Mouse (Mus musculus): ENCODE measurements around the gene Slc5a10. TPM values are rescaled to one million over a fixed set of nuclear protein-coding genes. Genes with fewer than 3 reads are reported as not detected.
A peak's percentile ranks its signal among the peaks of the same experiment; 100 is the strongest.

The Slc5a10 gene
- polyA plus RNA-seq, 1 experiment from 2014 or later: not detected

DNA sequence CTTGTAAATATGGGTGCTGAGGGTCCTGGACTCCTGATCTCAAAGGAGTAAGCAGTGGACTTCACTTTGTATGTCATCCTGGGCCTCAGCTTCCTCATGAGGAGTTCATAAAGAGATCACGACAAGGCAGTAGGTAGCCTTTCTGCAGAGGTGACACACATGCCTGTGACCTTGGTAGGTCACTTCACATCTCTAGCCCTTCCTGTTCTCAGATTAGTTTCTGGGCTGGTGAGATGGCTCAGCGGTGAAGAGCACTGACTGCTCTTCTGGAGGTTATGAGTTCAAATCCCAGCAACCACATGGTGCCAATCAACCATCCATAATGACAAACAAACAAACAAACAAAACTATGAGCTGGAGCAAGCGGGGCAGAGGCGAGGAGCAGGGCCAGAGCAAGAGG lies 42.9 kb downstream of the Slc5a10 start:
- Histone ChIP-seq H3K4me3 (no peak overlapping the region), H3K4me1 (peaks cover 31% of the 10 kb centered on the region), H3K4me2 (no peak overlapping the region), H3K27me3 (peaks cover under 1% of the 10 kb centered on the region; the same call in 1 of the 2 replicates), H3K9ac (no peak overlapping the region), H3K36me3 (no peaks in the 10 kb centered on the region), H3K9me3 (no peaks in the 10 kb centered on the region), H3K27ac (no peak overlapping the region)
- WGBS: 89% methylated on average over 4 of the region's 4 CpGs
- no peak for ATAC-seq (ENCODE audit: insufficient number of reproducible peaks, low FRiP score, low TSS enrichment, low read depth)

DNA sequence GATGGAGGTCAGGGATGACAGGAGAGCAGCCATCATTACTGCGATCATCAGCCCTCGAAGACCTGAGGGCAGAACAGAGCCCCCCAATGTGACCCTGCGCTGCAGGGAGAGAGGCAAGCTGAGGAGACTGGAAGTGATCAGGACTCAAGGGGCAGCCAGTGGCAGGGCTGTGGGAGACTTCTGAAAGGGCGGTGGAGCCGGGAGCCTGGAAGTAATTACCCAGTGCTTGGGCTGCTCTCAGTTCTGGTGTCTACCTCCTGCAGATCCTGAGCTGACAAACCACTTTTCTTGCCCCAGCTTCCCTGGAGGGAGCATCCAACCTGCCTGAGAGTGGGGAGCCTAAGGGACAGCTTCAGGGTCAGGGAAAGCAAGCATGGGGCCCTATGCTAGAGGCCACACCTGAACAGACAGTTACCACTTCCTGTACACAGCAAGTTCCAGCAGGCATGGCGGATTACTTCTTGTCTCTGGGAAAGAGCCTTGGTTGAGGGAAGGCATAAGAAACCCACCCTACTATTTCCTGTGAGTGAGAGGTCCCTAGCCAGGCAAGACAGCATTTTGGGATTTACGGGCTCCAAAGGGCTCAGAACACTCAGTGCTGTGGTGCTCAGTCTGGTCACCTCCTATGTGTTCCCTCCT lies 44.3 kb downstream of the Slc5a10 start:
- Histone ChIP-seq H3K27ac (no peak overlapping the region), H3K4me3 (no peak overlapping the region), H3K27me3 (no peaks in the 10 kb centered on the region), H3K4me1 (peaks cover 31% of the 10 kb centered on the region), H3K9ac (no peak overlapping the region), H3K4me2 (no peak overlapping the region), H3K9me3 (no peaks in the 10 kb centered on the region), H3K36me3 (no peaks in the 10 kb centered on the region)
- WGBS: 35% methylated on average over 7 of the region's 7 CpGs
- ATAC-seq (ENCODE audit: insufficient number of reproducible peaks, low FRiP score, low TSS enrichment, low read depth): no peak

DNA sequence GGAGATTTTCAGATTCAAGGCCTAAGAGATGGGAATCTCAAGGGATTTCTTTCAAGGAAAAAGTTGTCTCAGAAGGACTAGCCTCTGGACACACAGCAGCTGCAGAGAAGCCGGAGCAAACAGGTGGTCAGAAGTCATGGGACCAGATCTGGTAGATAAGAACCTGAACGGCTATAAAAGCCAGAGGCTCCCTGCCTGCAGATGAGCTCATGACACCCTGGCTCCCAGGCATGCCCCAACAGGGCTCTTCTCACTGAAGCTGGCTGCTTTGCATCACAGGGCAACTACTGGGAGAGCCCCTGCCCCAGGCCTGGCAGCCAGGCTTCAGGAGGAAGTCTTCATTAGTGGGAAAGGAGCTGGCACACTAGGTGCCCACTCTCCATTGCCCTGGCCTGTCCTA lies 45.3 kb downstream of the Slc5a10 start:
- Histone ChIP-seq H3K9ac (no peak overlapping the region), H3K4me1 (peaks cover 31% of the 10 kb centered on the region), H3K36me3 (no peaks in the 10 kb centered on the region), H3K9me3 (no peaks in the 10 kb centered on the region), H3K4me3 (no peak overlapping the region), H3K4me2 (no peak overlapping the region), H3K27me3 (no peaks in the 10 kb centered on the region), H3K27ac (no peak overlapping the region; the same call in 1 of the 2 replicates)
- no peak for ATAC-seq (ENCODE audit: insufficient number of reproducible peaks, low FRiP score, low TSS enrichment, low read depth)
- WGBS: 20% methylated on average over 2 of the region's 2 CpGs

DNA sequence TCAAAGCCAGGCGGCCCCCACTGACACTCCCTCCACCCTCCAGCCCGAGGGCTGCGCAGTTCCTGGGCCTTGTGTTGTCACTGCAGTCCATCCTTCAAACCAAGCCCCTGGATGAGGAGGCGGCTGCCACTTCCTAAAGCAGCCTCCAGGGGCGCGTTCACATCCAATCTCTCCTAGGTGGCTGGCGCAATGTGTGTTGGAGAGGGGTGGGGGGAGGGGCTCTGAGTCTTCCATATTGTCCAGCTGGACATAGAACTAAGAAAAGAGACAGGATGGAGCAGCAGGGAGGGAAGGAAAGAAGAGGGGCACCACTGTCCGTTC lies 45.8 kb downstream of the Slc5a10 start:
- Histone ChIP-seq H3K4me3 (no peak overlapping the region), H3K27me3 (no peaks in the 10 kb centered on the region), H3K4me2 (peak overlapping the region; percentile 1; the same call in 1 of the 2 replicates), H3K9me3 (no peaks in the 10 kb centered on the region), H3K36me3 (no peaks in the 10 kb centered on the region), H3K9ac (no peak overlapping the region), H3K4me1 (peaks cover 31% of the 10 kb centered on the region), H3K27ac (no peak overlapping the region)
- 0 out of 2 replicates have a peak, but pooled peaks have one; percentile 27 for ATAC-seq (ENCODE audit: insufficient number of reproducible peaks, low FRiP score, low TSS enrichment, low read depth)
- WGBS: 9% methylated on average over 8 of the region's 8 CpGs

GRCm38 (mm10) chr11:61674151-61674838 lies 46.3 kb downstream of the Slc5a10 start:
- Histone ChIP-seq H3K27me3 (no peaks in the 10 kb centered on the region), H3K4me1 (peaks cover 31% of the 10 kb centered on the region), H3K27ac (no peak overlapping the region), H3K9ac (no peak overlapping the region), H3K4me2 (peak overlapping the region; percentile 1; the same call in 1 of the 2 replicates), H3K4me3 (no peak overlapping the region), H3K9me3 (no peaks in the 10 kb centered on the region), H3K36me3 (no peaks in the 10 kb centered on the region)
- no peak for ATAC-seq (ENCODE audit: insufficient number of reproducible peaks, low FRiP score, low TSS enrichment, low read depth)
- 31% methylated on average over 19 of the region's 19 CpGs for WGBS

DNA sequence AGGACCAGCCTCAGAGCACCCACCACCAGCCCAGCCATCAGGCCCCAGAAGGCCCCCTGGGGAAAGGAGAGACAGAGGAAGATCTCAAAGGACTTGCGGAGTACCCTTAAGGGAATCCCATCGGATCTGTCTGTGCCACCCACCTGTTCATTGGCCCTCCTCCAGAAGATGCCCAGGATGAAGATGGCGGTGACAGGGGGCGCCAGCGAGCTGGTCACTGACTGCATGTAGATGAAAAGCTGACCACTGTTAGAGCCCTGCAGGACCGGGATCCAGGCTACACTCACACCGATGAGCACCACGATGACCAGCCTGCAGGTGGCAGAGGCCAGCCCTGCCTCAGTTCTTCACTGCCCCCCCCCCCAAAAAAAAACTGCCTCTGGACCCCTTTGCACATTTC lies 46.9 kb downstream of the Slc5a10 start:
- no peak overlapping the region for H3K9ac ChIP-seq
- ATAC-seq (ENCODE audit: insufficient number of reproducible peaks, low FRiP score, low TSS enrichment, low read depth): no peak

DNA sequence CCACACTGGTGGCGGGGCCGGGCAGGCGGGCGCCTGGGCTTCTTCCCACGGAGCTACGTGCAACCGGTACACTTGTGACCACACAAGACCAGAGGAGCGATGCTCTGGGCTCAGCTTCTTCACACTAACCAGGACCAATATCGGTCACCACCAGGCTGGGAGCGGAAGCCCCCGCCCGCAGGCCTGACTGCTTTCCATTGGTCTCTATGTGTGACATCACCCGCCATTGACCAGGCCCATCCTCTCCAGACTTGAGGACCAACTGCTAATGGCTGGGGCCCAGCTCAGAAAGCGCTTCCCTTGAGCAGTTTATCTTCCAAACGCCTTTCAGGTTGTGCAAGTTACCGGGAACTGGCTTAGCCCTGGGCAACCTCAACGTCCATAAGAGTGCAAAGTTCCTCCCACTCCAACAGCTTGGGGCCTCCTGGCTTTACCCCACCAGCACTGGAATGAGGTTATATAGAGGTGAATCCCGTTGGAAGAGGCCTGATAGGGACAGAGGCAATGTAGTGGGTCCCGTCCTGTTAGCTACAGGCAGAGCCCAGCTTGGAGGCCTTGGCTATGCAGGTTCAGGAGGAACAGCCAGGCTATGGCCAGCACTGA lies 48.7 kb downstream of the Slc5a10 start:
- no peak for ATAC-seq (ENCODE audit: insufficient number of reproducible peaks, low FRiP score, low TSS enrichment, low read depth)
- Histone ChIP-seq H3K4me3 (no peak overlapping the region), H3K27me3 (no peaks in the 10 kb centered on the region), H3K36me3 (no peaks in the 10 kb centered on the region), H3K9ac (no peak overlapping the region), H3K4me2 (no peak overlapping the region), H3K27ac (no peak overlapping the region), H3K4me1 (peaks cover 31% of the 10 kb centered on the region), H3K9me3 (no peaks in the 10 kb centered on the region)
- 60% methylated on average over 19 of the region's 19 CpGs for WGBS

More for the DNA sequence above, 46.9 kb downstream of the Slc5a10 start:
- 32% methylated on average over 8 of the region's 8 CpGs for WGBS
- Histone ChIP-seq H3K27ac (no peak overlapping the region), H3K4me2 (no peak overlapping the region), H3K4me1 (peaks cover 31% of the 10 kb centered on the region), H3K36me3 (no peaks in the 10 kb centered on the region), H3K4me3 (no peak overlapping the region), H3K9me3 (no peaks in the 10 kb centered on the region), H3K27me3 (no peaks in the 10 kb centered on the region)

DNA sequence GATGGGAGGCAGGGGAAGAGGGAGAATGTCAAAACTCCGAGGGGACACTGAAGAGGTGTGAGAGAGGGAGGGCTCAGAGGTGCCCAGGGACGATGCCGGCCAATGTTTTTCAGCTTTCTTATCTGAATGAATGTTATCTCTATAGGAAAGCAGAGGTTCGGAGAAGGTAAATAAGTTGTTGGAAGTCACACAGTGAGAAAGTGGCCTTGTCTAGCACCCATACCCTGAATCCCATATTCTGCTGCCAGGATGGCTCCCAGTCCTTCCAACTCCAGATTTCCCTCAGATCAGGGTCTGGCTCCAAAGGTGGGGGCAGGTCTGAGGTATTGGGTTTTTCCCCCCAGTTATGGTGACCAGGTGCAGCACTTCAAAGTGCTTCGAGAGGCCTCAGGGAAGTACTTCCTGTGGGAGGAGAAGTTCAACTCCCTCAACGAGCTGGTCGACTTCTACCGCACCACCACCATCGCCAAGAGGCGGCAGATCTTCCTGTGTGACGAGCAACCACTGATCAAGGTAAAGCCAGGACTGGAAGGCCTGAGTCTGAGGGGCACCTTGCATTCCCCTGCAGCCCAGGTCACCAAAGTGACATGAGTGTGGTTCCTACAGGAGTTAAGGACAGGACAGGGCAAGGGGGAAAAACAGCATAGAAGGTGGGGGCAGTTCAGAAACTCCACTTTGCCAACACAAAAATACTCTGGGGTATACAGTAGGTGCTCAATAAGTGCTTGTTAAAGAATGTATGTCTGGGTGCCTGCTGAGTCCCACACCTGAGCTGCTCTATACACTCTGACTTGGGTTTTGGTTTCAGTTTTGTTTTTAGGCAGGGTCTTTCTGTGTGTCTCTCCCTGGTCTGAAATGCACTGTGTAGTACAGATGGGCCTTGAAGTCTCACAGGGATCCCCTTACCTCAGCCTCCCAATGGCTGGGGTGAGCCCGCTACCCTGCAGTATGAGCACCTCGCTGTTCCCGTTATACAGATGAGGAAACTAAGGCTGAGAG lies 50.8 kb downstream of the Slc5a10 start:
- H3K4me2 ChIP-seq: no peak overlapping the region
- H3K4me1 ChIP-seq: peaks cover 12% of the 10 kb centered on the region
- 60% methylated on average over 14 of the region's 14 CpGs for WGBS

GRCm38 (mm10) chr11:61667782-61668181 lies 52.8 kb downstream of the Slc5a10 start:
- ATAC-seq (ENCODE audit: insufficient number of reproducible peaks, low FRiP score, low TSS enrichment, low read depth): no peak
- H3K9ac ChIP-seq: no peak overlapping the region

More for the DNA sequence above, 50.8 kb downstream of the Slc5a10 start:
- Histone ChIP-seq H3K36me3 (no peaks in the 10 kb centered on the region), H3K9me3 (no peaks in the 10 kb centered on the region), H3K27ac (no peak overlapping the region), H3K9ac (no peak overlapping the region), H3K4me3 (no peak overlapping the region), H3K27me3 (no peaks in the 10 kb centered on the region)
- no peak for ATAC-seq (ENCODE audit: insufficient number of reproducible peaks, low FRiP score, low TSS enrichment, low read depth)

DNA sequence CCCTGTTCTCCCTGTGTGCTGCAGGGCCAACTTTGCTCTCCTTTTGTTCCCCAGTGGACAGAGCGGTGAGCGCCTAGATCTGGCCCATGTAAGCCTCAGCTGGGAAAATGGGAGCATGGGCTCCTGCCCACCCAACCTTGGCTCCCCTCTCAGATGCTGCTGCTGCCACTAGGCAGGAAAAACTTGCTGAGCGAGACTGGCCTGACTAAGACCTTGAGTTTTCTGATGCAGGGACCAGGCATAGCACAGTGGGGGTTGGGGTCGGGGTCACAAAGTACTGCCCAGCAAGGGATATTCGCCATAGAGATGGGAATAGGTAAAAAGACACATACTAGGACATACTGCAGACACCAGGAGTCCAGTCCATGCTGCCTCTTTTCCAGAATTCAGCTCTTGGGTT lies 53.4 kb downstream of the Slc5a10 start:
- WGBS: 84% methylated on average over 5 of the region's 5 CpGs
- no peaks in the 10 kb centered on the region for H3K4me1 ChIP-seq
- ATAC-seq (ENCODE audit: insufficient number of reproducible peaks, low FRiP score, low TSS enrichment, low read depth): no peak

More at GRCm38 (mm10) chr11:61667782-61668181, 52.8 kb downstream of the Slc5a10 start:
- no peaks in the 10 kb centered on the region for H3K9me3 ChIP-seq
- WGBS: 55% methylated on average over 5 of the region's 5 CpGs
- no peaks in the 10 kb centered on the region for H3K27me3 ChIP-seq
- H3K4me2 ChIP-seq: no peak overlapping the region
- H3K36me3 ChIP-seq: no peaks in the 10 kb centered on the region
- no peak overlapping the region for H3K4me3 ChIP-seq
- H3K4me1 ChIP-seq: no peaks in the 10 kb centered on the region
- no peak overlapping the region for H3K27ac ChIP-seq

GRCm38 (mm10) chr11:61665991-61666799 lies 54.4 kb downstream of the Slc5a10 start:
- Histone ChIP-seq H3K4me2 (no peak overlapping the region), H3K36me3 (no peaks in the 10 kb centered on the region), H3K27me3 (no peaks in the 10 kb centered on the region), H3K9ac (no peak overlapping the region), H3K4me1 (no peaks in the 10 kb centered on the region), H3K27ac (no peak overlapping the region), H3K4me3 (no peak overlapping the region), H3K9me3 (no peaks in the 10 kb centered on the region)
- no peak for ATAC-seq (ENCODE audit: insufficient number of reproducible peaks, low FRiP score, low TSS enrichment, low read depth)
- 44% methylated on average over 7 of the region's 7 CpGs for WGBS

More for the DNA sequence above, 53.4 kb downstream of the Slc5a10 start:
- H3K27me3 ChIP-seq: no peaks in the 10 kb centered on the region
- no peak overlapping the region for H3K4me2 ChIP-seq
- no peaks in the 10 kb centered on the region for H3K9me3 ChIP-seq
- no peaks in the 10 kb centered on the region for H3K36me3 ChIP-seq
- no peak overlapping the region for H3K4me3 ChIP-seq
- no peak overlapping the region for H3K9ac ChIP-seq
- no peak overlapping the region for H3K27ac ChIP-seq
